Mouse (Mus musculus): ENCODE measurements around the gene Tnnc1. TPM values are rescaled to one million over a fixed set of nuclear protein-coding genes. Genes with fewer than 3 reads are reported as not detected.

The Tnnc1 gene
- polyA plus RNA-seq, 1 experiment from 2014 or later, result 373 TPM

- 7% methylated on average over 11 of the region's 11 CpGs for WGBS
- Histone ChIP-seq H3K4me2 (replicated peaks) (peak within 1 kb of the TSS; percentile 46), H3K36me3 (no peaks in the 10 kb centered on the region), H3K4me3 (peak within 1 kb of the TSS; percentile 7; the same call in 1 of the 2 replicates), H3K9me3 (no peaks in the 10 kb centered on the region), H3K27me3 (no peaks in the 10 kb centered on the region), H3K4me1 (peaks cover 19% of the 10 kb centered on the region; the same call in 1 of the 2 replicates), H3K27ac (no peak within 1 kb of the TSS), H3K9ac (peak within 1 kb of the TSS; percentile 39)
- peak; percentile 35; the same call in 1 of the 2 replicates for ATAC-seq (ENCODE audit: low FRiP score, low read depth)
Observed at GRCm38 (mm10) chr14:31217666-31218065, 9.6 kb downstream of the Tnnc1 start, which contains the start of gene Sema3g. TSS of gene Sema3g (plus strand) at chr14:31217860.

GRCm38 (mm10) chr14:31226978-31227377 is 18.9 kb downstream of the Tnnc1 start:
- peak; percentile 73 for ATAC-seq (ENCODE audit: low FRiP score, low read depth)
- 60% methylated on average over 4 of the region's 4 CpGs for WGBS
- Histone ChIP-seq H3K9ac (no peak overlapping the region), H3K4me3 (no peak overlapping the region), H3K36me3 (no peaks in the 10 kb centered on the region), H3K4me2 (replicated peaks) (no peak overlapping the region), H3K9me3 (no peaks in the 10 kb centered on the region), H3K4me1 (peaks cover 9% of the 10 kb centered on the region), H3K27ac (no peak overlapping the region), H3K27me3 (no peaks in the 10 kb centered on the region)

GRCm38 (mm10) chr14:31228234-31228633 is 20.1 kb downstream of the Tnnc1 start:
- H3K4me1 ChIP-seq, result peaks cover 12% of the 10 kb centered on the region
- no peak for ATAC-seq (ENCODE audit: low FRiP score, low read depth)
- H3K4me3 ChIP-seq, result no peak overlapping the region
- no peak overlapping the region for H3K9ac ChIP-seq
- H3K4me2 ChIP-seq (replicated peaks), result no peak overlapping the region
- no peak overlapping the region for H3K27ac ChIP-seq
- H3K27me3 ChIP-seq, result no peaks in the 10 kb centered on the region
- H3K9me3 ChIP-seq, result no peaks in the 10 kb centered on the region
- WGBS, result 64% methylated on average over 6 of the region's 6 CpGs
- H3K36me3 ChIP-seq, result no peaks in the 10 kb centered on the region

GRCm38 (mm10) chr14:31230442-31230841 is 22.3 kb downstream of the Tnnc1 start:
- no peak overlapping the region for H3K27ac ChIP-seq
- 67% methylated on average over 8 of the region's 8 CpGs for WGBS
- H3K36me3 ChIP-seq, result no peaks in the 10 kb centered on the region

GRCm38 (mm10) chr14:31232404-31233069 is 24.4 kb downstream of the Tnnc1 start:
- Histone ChIP-seq H3K4me2 (replicated peaks) (no peak overlapping the region), H3K27ac (0 out of 2 replicates have a peak overlapping the region, but pooled peaks have one; percentile 40), H3K4me3 (no peak overlapping the region), H3K36me3 (peaks cover 5% of the 10 kb centered on the region), H3K9ac (no peak overlapping the region), H3K9me3 (no peaks in the 10 kb centered on the region), H3K4me1 (0 out of 2 replicates have a peak, but pooled peaks cover 4% of the 10 kb centered on the region), H3K27me3 (no peaks in the 10 kb centered on the region)
- ATAC-seq (ENCODE audit: low FRiP score, low read depth), result no peak
- 80% methylated on average over 13 of the region's 13 CpGs for WGBS

More at GRCm38 (mm10) chr14:31230442-31230841, 22.3 kb downstream of the Tnnc1 start:
- no peak for ATAC-seq (ENCODE audit: low FRiP score, low read depth)
- H3K4me1 ChIP-seq, result peaks cover 12% of the 10 kb centered on the region
- H3K4me3 ChIP-seq, result no peak overlapping the region
- H3K9me3 ChIP-seq, result no peaks in the 10 kb centered on the region
- H3K4me2 ChIP-seq (replicated peaks), result no peak overlapping the region
- H3K27me3 ChIP-seq, result no peaks in the 10 kb centered on the region
- no peak overlapping the region for H3K9ac ChIP-seq

- ATAC-seq (ENCODE audit: low FRiP score, low read depth), result peak; percentile 33; the same call in 1 of the 2 replicates
- no peak overlapping the region for H3K27ac ChIP-seq
- H3K4me3 ChIP-seq, result no peak overlapping the region
- no peak overlapping the region for H3K4me2 ChIP-seq (replicated peaks)
- WGBS, result 84% methylated on average over 14 of the region's 14 CpGs
- H3K36me3 ChIP-seq, result peaks cover 7% of the 10 kb centered on the region
- 0 out of 2 replicates have a peak, but pooled peaks cover 4% of the 10 kb centered on the region for H3K4me1 ChIP-seq
- no peaks in the 10 kb centered on the region for H3K27me3 ChIP-seq
- H3K9me3 ChIP-seq, result no peaks in the 10 kb centered on the region
- H3K9ac ChIP-seq, result no peak overlapping the region
Observed at GRCm38 (mm10) chr14:31233070-31233995, 25.2 kb downstream of the Tnnc1 start.

- no peak overlapping the region for H3K27ac ChIP-seq
- H3K36me3 ChIP-seq, result peaks cover 12% of the 10 kb centered on the region
- 0 out of 2 replicates have a peak, but pooled peaks cover 4% of the 10 kb centered on the region for H3K4me1 ChIP-seq
- H3K9me3 ChIP-seq, result no peaks in the 10 kb centered on the region
- no peak overlapping the region for H3K4me3 ChIP-seq
- H3K9ac ChIP-seq, result 0 out of 2 replicates have a peak overlapping the region, but pooled peaks have one; percentile 43
- WGBS, result 14% methylated on average over 11 of the region's 11 CpGs
- no peaks in the 10 kb centered on the region for H3K27me3 ChIP-seq
- H3K4me2 ChIP-seq (replicated peaks), result peak overlapping the region; percentile 35; the same call in 1 of the 2 replicates
- peak; percentile 43; the same call in 1 of the 2 replicates for ATAC-seq (ENCODE audit: low FRiP score, low read depth)
Observed at GRCm38 (mm10) chr14:31233996-31234591, 26.0 kb downstream of the Tnnc1 start.

- H3K4me2 ChIP-seq (replicated peaks), result no peak overlapping the region
- H3K9me3 ChIP-seq, result no peaks in the 10 kb centered on the region
- H3K27ac ChIP-seq, result no peak overlapping the region
- H3K4me1 ChIP-seq, result 0 out of 2 replicates have a peak, but pooled peaks cover 4% of the 10 kb centered on the region
- peaks cover 21% of the 10 kb centered on the region for H3K36me3 ChIP-seq
- ATAC-seq (ENCODE audit: low FRiP score, low read depth), result no peak
- no peak overlapping the region for H3K4me3 ChIP-seq
- WGBS, result 79% methylated on average over 7 of the region's 7 CpGs
- no peak overlapping the region for H3K9ac ChIP-seq
- no peaks in the 10 kb centered on the region for H3K27me3 ChIP-seq
Observed at GRCm38 (mm10) chr14:31237101-31237882, 29.2 kb downstream of the Tnnc1 start.

- Histone ChIP-seq H3K4me1 (no peaks in the 10 kb centered on the region), H3K27ac (no peak overlapping the region), H3K9me3 (no peaks in the 10 kb centered on the region), H3K27me3 (no peaks in the 10 kb centered on the region), H3K9ac (no peak overlapping the region), H3K36me3 (peaks cover 21% of the 10 kb centered on the region), H3K4me3 (no peak overlapping the region), H3K4me2 (replicated peaks) (no peak overlapping the region)
- no peak; the same call in 1 of the 2 replicates for ATAC-seq (ENCODE audit: low FRiP score, low read depth)
- 58% methylated on average over 3 of the region's 3 CpGs for WGBS
Observed at GRCm38 (mm10) chr14:31240528-31240927, 32.4 kb downstream of the Tnnc1 start.

- Histone ChIP-seq H3K4me2 (replicated peaks) (no peak overlapping the region), H3K36me3 (peaks cover 3% of the 10 kb centered on the region; the same call in 1 of the 2 replicates), H3K9me3 (no peaks in the 10 kb centered on the region), H3K27ac (no peak overlapping the region), H3K9ac (no peak overlapping the region), H3K27me3 (no peaks in the 10 kb centered on the region), H3K4me3 (no peak overlapping the region), H3K4me1 (peaks cover 4% of the 10 kb centered on the region)
- WGBS, result 83% methylated on average over 1 of the region's 1 CpGs
- ATAC-seq (ENCODE audit: low FRiP score, low read depth), result no peak
Observed at GRCm38 (mm10) chr14:31244777-31245176, 36.7 kb downstream of the Tnnc1 start.

GRCm38 (mm10) chr14:31245946-31246345 is 37.8 kb downstream of the Tnnc1 start:
- Histone ChIP-seq H3K4me3 (no peak overlapping the region), H3K4me2 (replicated peaks) (no peak overlapping the region), H3K9me3 (no peaks in the 10 kb centered on the region), H3K27ac (no peak overlapping the region), H3K36me3 (no peaks in the 10 kb centered on the region), H3K4me1 (peaks cover 12% of the 10 kb centered on the region), H3K9ac (no peak overlapping the region), H3K27me3 (no peaks in the 10 kb centered on the region)
- no peak for ATAC-seq (ENCODE audit: low FRiP score, low read depth)
- WGBS, result 79% methylated on average over 1 of the region's 1 CpGs

Measured in limb, embryonic 13.5 days (tissue).